Mouse (Mus musculus) kidney, embryonic 14.5 days (tissue): ENCODE results near the gene Ifitm10. TPM values are rescaled to one million over a fixed set of nuclear protein-coding genes. Genes with fewer than 3 reads are reported as not detected.

Experiments
- ATAC-seq: fragments of 200-750 bp; cut with Nextera tagmentation; 2 replicates; pipeline ENCODE4 v1.8.0; 2017; ENCODE audit warnings: moderate number of reproducible peaks, mild to moderate bottlenecking, moderate TSS enrichment, moderate library complexity; ENCODE audit not compliant: low FRiP score, low TSS enrichment
- H3K27ac ChIP-seq: fragments of 300-500 bp; sonication (generic); 2 replicates; pipeline ENCODE4 v1.5.1; 2014; ENCODE audit warnings: low read depth, mild to moderate bottlenecking, low read length, moderate library complexity, mixed read lengths
- H3K27me3 ChIP-seq: fragments of 300-500 bp; sonication (generic); 2 replicates; pipeline ENCODE4 v1.6.1; 2014; ENCODE audit warnings: mild to moderate bottlenecking, low read length; ENCODE audit not compliant: control insufficient read depth, insufficient read depth
- H3K36me3 ChIP-seq: fragments of 300-500 bp; sonication (generic); 2 replicates; pipeline ENCODE4 v1.6.1; 2014; ENCODE audit warnings: low read length, mixed read lengths; ENCODE audit not compliant: control insufficient read depth, insufficient read depth
- H3K4me1 ChIP-seq: fragments of 300-500 bp; sonication (generic); 2 replicates; pipeline ENCODE4 v1.6.1; 2014; ENCODE audit warnings: low read length, mixed read lengths; ENCODE audit not compliant: control insufficient read depth, insufficient read depth
- H3K4me2 ChIP-seq: fragments of 300-500 bp; sonication (generic); replicated peaks from 2 replicates; pipeline ENCODE4 v1.6.1; 2014; ENCODE audit warnings: low read depth, mild to moderate bottlenecking, low read length
- H3K4me3 ChIP-seq: fragments of 300-500 bp; sonication (generic); 2 replicates; pipeline ENCODE4 v1.5.1; 2014; ENCODE audit warnings: mild to moderate bottlenecking, low read length
- H3K9ac ChIP-seq: fragments of 300-500 bp; sonication (generic); 2 replicates; pipeline ENCODE4 v1.6.1; 2014; ENCODE audit warnings: low read depth, mild to moderate bottlenecking, low read length, moderate library complexity
- H3K9me3 ChIP-seq: fragments of 300-500 bp; sonication (generic); 2 replicates; pipeline ENCODE4 v1.6.1; 2016; ENCODE audit warnings: low read length; ENCODE audit not compliant: control insufficient read depth
- WGBS: fragments of 180-500 bp; shearing (Covaris S2); extraction: QIAGEN DNeasy Blood & Tissue Kit; methylation state at CpG from one replicate; pipeline ENCODE4 v1.1.7; 2014; 5-methylcytosine and 5-hydroxymethylcytosine counted together
- polyA plus RNA-seq: library from polyadenylated mRNA; unstranded; fragments of >200 nt; fragmentation: Nextera tagmentation; extraction: Ambion mirVana; gene quantifications from 2 replicates; pipeline ENCODE4 v1.2.1, GENCODE M21; 2014

Ifitm10 gene
- polyA plus RNA-seq, 1 experiment from 2014 or later: 1.4 TPM

- Histone ChIP-seq H3K9ac (peak within 1 kb of the TSS; percentile 81), H3K36me3 (peaks cover 29% of the 10 kb centered on the region), H3K4me3 (peak within 1 kb of the TSS; percentile 90), H3K4me2 (peak within 1 kb of the TSS; percentile 61), H3K9me3 (no peaks in the 10 kb centered on the region), H3K27me3 (no peaks in the 10 kb centered on the region), H3K27ac (peak within 1 kb of the TSS; percentile 69; the same call in 1 of the 2 replicates), H3K4me1 (peaks cover 13% of the 10 kb centered on the region)
- under 1% methylated on average over 54 of the region's 55 CpGs for WGBS
- peak; percentile 97 for ATAC-seq
These were observed 14.0 kb upstream of the Ifitm10 start, which contains the start of gene Ctsd for GRCm38 (mm10) chr7:142387419-142388148. Gene Ctsd (minus strand): TSS chr7:142388038.

DNA sequence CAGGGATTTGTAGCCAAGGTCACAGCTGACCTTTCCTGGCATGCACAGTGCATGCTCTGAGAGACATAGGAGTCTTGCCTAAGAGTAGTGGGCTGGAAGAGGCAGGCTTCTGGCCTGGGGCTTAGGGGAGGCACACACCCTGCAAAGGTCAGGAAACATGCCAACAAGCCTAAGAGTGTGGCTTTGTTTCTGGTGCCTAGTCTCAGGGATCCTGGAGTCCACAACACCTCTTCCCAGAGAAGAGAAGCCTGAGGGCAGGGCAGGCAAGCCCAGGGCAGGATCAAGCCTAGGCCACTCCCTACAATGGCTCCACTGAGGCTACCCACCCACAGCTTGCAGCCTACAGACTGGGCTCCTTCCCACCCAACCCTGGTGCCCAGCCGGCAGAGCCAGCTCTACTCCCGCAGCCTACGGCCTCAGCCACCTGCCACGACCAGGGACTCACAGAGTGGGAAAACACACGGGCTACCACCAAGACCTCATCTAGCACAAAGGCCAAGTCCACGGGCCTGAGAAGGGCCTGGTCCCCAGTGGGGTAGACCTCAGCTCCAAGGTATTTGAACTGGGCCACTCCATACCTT, 13.2 kb upstream of the Ifitm10 start:
- Histone ChIP-seq H3K4me2 (peak overlapping the region; percentile 61), H3K27me3 (no peaks in the 10 kb centered on the region), H3K9me3 (no peaks in the 10 kb centered on the region), H3K4me1 (peaks cover 13% of the 10 kb centered on the region), H3K9ac (peak overlapping the region; percentile 81), H3K36me3 (peaks cover 37% of the 10 kb centered on the region), H3K27ac (no peak overlapping the region), H3K4me3 (peak overlapping the region; percentile 90)
- ATAC-seq: no peak
- WGBS: 51% methylated on average over 6 of the region's 6 CpGs

GRCm38 (mm10) chr7:142385742-142386403, 12.3 kb upstream of the Ifitm10 start:
- 92% methylated on average over 3 of the region's 3 CpGs for WGBS
- peak overlapping the region; percentile 81; the same call in 1 of the 2 replicates for H3K9ac ChIP-seq
- no peak for ATAC-seq
- peaks cover 13% of the 10 kb centered on the region for H3K4me1 ChIP-seq
- H3K4me3 ChIP-seq: peak overlapping the region; percentile 90
- H3K4me2 ChIP-seq: peak overlapping the region; percentile 61
- peaks cover 46% of the 10 kb centered on the region for H3K36me3 ChIP-seq
- no peak overlapping the region for H3K27ac ChIP-seq
- H3K27me3 ChIP-seq: no peaks in the 10 kb centered on the region
- no peaks in the 10 kb centered on the region for H3K9me3 ChIP-seq

- WGBS: 71% methylated on average over 10 of the region's 10 CpGs
- no peaks in the 10 kb centered on the region for H3K9me3 ChIP-seq
- peaks cover 13% of the 10 kb centered on the region for H3K4me1 ChIP-seq
- no peak overlapping the region for H3K4me2 ChIP-seq
- no peak overlapping the region for H3K4me3 ChIP-seq
- peaks cover 62% of the 10 kb centered on the region for H3K36me3 ChIP-seq
- ATAC-seq: no peak
- no peak overlapping the region for H3K9ac ChIP-seq
- no peak overlapping the region for H3K27ac ChIP-seq
- H3K27me3 ChIP-seq: no peaks in the 10 kb centered on the region
These were observed 10.8 kb upstream of the Ifitm10 start for GRCm38 (mm10) chr7:142384306-142384705.

DNA sequence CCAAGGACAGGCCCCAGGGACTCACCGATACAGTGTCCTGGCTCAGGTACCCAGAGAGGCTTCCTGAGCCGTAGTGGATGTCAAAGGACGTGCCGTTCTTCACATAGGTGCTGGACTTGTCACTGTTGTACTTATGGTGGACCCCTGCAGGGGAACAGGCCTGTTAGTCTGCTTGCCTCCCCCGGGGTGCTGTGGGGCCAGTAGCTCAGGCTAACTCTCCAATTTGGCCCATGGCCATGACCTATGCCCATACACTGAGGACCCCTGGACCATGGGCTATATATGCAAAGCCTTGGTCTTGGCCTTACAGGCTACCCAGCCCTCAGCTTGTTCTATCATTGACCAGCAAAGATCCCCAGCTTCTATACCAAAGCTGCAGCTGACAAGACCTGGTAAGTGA, 9.0 kb upstream of the Ifitm10 start, which contains the start of gene Gm49369:
Gene Gm49369 (minus strand): TSS at position 101 of the 400 bp plus-strand sequence.
- H3K36me3 ChIP-seq: peaks cover 78% of the 10 kb centered on the region
- H3K27ac ChIP-seq: no peak within 1 kb of the TSS
- peaks cover 13% of the 10 kb centered on the region for H3K4me1 ChIP-seq
- no peak for ATAC-seq
- H3K4me3 ChIP-seq: no peak within 1 kb of the TSS
- no peaks in the 10 kb centered on the region for H3K27me3 ChIP-seq
- 96% methylated on average over 5 of the region's 5 CpGs for WGBS
- no peaks in the 10 kb centered on the region for H3K9me3 ChIP-seq
- no peak within 1 kb of the TSS for H3K4me2 ChIP-seq
- no peak within 1 kb of the TSS for H3K9ac ChIP-seq

- Histone ChIP-seq H3K4me1 (peaks cover 4% of the 10 kb centered on the region), H3K27me3 (no peaks in the 10 kb centered on the region), H3K9me3 (no peaks in the 10 kb centered on the region), H3K36me3 (peaks cover 92% of the 10 kb centered on the region), H3K27ac (no peak overlapping the region), H3K4me2 (no peak overlapping the region), H3K4me3 (no peak overlapping the region), H3K9ac (no peak overlapping the region)
- no peak for ATAC-seq
- 94% methylated on average over 4 of the region's 4 CpGs for WGBS
These were observed 7.6 kb upstream of the Ifitm10 start for GRCm38 (mm10) chr7:142381175-142381574.

DNA sequence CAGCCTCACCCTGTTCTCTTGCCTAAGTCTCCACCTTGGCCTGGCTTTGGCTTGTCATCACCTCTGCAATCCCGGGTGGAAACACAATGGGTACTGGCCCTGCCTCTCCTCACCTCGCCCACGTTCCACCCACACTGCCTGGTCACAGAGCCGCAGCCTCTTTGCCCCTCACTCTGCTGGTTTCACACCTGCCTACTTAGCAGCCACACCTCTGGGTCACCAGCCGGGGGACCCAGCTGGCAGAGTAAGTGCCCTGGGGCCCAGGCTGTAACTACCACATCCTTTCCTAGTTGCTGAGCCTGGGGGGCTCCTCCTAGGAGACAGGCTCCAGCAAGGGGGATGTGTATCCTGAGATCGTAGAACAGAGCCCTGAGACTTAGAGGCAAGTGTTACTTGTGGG, 5.6 kb upstream of the Ifitm10 start:
- Histone ChIP-seq H3K4me1 (no peaks in the 10 kb centered on the region), H3K4me2 (no peak overlapping the region), H3K9ac (no peak overlapping the region), H3K4me3 (no peak overlapping the region), H3K36me3 (peaks cover 86% of the 10 kb centered on the region), H3K9me3 (no peaks in the 10 kb centered on the region), H3K27me3 (no peaks in the 10 kb centered on the region), H3K27ac (no peak overlapping the region)
- ATAC-seq: no peak
- 80% methylated on average over 6 of the region's 6 CpGs for WGBS

- Histone ChIP-seq H3K4me2 (no peak overlapping the region), H3K27ac (no peak overlapping the region), H3K4me1 (peaks cover under 1% of the 10 kb centered on the region; the same call in 1 of the 2 replicates), H3K4me3 (no peak overlapping the region), H3K9ac (no peak overlapping the region), H3K27me3 (peaks cover 6% of the 10 kb centered on the region; the same call in 1 of the 2 replicates), H3K9me3 (no peaks in the 10 kb centered on the region), H3K36me3 (peaks cover 68% of the 10 kb centered on the region)
- ATAC-seq: no peak
- 93% methylated on average over 14 of the region's 14 CpGs for WGBS
These were observed 3.8 kb upstream of the Ifitm10 start for GRCm38 (mm10) chr7:142377233-142377925.
